Mouse (Mus musculus) olfactory bulb, adult 2 months (tissue): ENCODE results near the gene Fcgr3. TPM values are rescaled to one million over a fixed set of nuclear protein-coding genes. Genes with fewer than 3 reads are reported as not detected.
"Not testable (repeated sequence)": the region's sequence is repeated elsewhere in the genome, so short reads cannot be mapped to it uniquely, and the experiment has no call there.

Experiments
- H3K27ac ChIP-seq: fragments of 200-500 bp; 2 replicates; pipeline ENCODE4 v1.5.1; 2012; ENCODE audit warnings: low read depth, low read length; ENCODE audit not compliant: insufficient read depth
- H3K4me1 ChIP-seq: fragments of 200-500 bp; 2 replicates; pipeline ENCODE4 v1.6.1; 2012; ENCODE audit warnings: low read length; ENCODE audit not compliant: control insufficient read depth, insufficient read depth
- H3K4me3 ChIP-seq: fragments of 200-500 bp; 2 replicates; pipeline ENCODE4 v1.5.1; 2012; ENCODE audit warnings: mild to moderate bottlenecking, low read depth, low read length, moderate library complexity; ENCODE audit not compliant: insufficient read depth
- CTCF ChIP-seq: fragments of 200-500 bp; IDR thresholded peaks from 2 replicates; pipeline ENCODE4 v1.5.1; 2012; ENCODE audit warnings: low read depth, mild to moderate bottlenecking, low read length, moderate library complexity; ENCODE audit not compliant: insufficient read depth
- POLR2A ChIP-seq: fragments of 200-500 bp; IDR thresholded peaks from 2 replicates; pipeline ENCODE4 v1.6.1; 2012; ENCODE audit warnings: mild to moderate bottlenecking, low read depth, low read length, moderate library complexity; ENCODE audit not compliant: insufficient read depth
- WGBS: fragments of 180-500 bp; shearing (Covaris S2); methylation state at CpG from one replicate; pipeline ENCODE4 v1.1.7; 2018; 5-methylcytosine and 5-hydroxymethylcytosine counted together
- polyA plus RNA-seq: library from polyadenylated mRNA; stranded (reverse); fragments of >200 nt; gene quantifications from 2 replicates; pipeline ENCODE4 v1.2.4, GENCODE M21; 2012; ENCODE audit warnings: low replicate concordance; ENCODE audit not compliant: missing spikeins, insufficient read depth, insufficient read length

The Fcgr3 gene
- polyA plus RNA-seq, 1 experiment, result not detected

DNA sequence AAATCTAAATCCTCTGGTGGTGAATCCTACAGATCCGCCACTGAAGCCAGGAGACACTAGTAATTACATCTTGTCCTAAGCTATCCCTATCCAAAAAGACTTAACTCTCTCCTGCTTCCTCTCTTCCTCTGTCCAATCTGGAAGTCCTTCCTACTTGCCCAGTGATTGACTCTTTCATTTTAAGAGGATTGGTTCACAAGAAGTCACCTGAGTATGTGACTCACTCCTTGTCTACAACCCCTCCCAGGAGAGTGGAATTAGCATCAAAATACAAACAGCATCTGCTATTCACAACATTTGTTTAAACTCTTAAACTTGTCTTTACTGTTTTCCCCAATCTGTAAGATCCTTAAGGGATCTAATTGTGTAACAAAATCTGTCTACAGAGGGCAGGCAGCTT is 25.2 kb upstream of the Fcgr3 start:
- TF ChIP-seq POLR2A (no peak), CTCF (no peak)
- WGBS, result 82% methylated on average over 1 of the region's 1 CpGs
- no peak overlapping the region for H3K4me3 ChIP-seq

DNA sequence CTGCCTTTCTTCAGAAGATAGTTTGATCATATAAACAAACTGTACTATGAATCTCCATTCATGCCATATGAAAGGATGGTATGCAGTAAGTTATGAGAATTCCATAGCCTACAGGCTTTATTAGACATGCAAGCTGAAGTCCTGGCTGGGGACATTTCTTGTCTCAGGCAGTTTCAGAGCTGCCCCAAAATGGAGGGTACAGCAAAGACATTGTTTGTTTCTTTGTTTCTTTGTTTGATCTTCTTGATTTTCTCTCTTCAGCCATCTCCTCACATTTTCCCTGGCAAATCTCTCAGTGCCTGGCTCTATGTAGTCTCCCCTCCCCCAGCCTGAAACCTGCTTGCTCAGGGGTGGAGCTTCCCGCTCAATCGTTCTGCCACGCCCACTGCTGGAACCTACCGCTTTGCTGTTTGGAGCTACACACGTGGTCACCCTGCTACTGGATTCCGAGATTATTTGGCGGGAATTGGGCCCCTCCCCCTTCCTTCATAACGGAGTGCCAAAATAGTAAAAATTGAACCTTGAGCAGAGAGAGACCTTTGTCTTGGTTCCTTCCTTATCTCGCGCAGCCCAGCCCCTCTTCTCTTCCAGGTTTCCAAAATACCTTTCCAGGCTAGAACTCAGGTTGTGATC is 23.6 kb upstream of the Fcgr3 start:
- not testable (repeated sequence) for H3K4me1 ChIP-seq, H3K4me3 ChIP-seq, H3K27ac ChIP-seq
- WGBS, result 10% methylated on average over 10 of the region's 10 CpGs

More for the DNA sequence above, 25.2 kb upstream of the Fcgr3 start:
- H3K4me1 ChIP-seq, result peaks cover 6% of the 10 kb centered on the region
- no peak overlapping the region for H3K27ac ChIP-seq

DNA sequence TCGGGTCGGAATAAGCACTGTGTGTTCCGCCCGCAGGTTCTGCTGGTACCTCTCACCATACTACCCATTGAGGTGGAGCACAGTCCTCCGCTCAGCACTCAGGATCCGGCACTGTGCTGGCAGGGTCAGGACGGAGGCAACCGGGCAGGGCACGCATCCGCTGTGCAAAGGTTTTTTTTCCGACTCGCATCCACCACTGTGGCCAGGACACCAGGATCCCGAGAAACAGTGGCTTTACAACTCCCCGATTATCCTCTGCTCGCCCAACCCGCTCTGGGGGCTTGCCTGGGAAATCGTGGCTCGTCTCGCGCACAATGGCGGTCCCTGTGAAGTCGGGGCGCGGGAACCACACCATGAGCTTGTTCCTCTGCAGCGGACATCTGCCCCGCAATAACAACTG is 21.0 kb upstream of the Fcgr3 start:
- peaks cover 6% of the 10 kb centered on the region for H3K4me1 ChIP-seq
- no peak overlapping the region for H3K27ac ChIP-seq
- H3K4me3 ChIP-seq, result peak overlapping the region; percentile 36
- WGBS, result under 1% methylated on average over 26 of the region's 26 CpGs
- TF ChIP-seq POLR2A, result no peak

DNA sequence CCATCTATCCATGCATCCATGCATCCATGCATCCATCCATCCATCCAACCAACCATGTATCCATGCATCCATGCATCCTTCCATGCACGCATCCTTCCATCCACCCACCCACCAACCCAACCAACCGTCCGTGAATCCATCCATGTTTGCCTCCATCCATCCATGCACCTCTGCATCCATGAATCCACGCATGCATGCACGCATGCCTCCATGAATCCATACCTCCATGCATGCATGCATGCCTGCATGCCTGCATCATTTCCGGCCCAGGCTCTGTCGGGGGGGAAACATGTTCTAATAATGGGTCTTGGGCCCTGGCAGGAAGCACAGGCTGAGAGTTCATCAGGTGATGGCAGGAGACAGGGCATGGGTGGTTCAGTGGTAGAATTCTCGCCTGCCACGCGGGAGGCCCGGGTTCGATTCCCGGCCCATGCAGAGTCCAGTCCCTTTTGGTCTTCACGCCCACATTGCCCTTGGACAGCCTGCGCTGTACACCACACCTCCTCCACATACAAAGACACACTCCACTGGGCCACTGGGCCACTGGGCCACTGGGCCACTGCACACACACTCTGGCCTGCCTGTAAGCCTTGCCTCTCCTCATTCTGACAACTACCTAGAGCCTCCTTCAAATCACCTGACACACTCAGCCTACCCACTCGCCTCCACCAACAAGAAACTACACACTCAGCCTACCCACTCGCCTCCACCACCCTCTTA is 16.9 kb upstream of the Fcgr3 start:
- not testable (repeated sequence) for H3K27ac ChIP-seq, H3K4me3 ChIP-seq, H3K4me1 ChIP-seq
- 44% methylated on average over 11 of the region's 17 CpGs for WGBS

DNA sequence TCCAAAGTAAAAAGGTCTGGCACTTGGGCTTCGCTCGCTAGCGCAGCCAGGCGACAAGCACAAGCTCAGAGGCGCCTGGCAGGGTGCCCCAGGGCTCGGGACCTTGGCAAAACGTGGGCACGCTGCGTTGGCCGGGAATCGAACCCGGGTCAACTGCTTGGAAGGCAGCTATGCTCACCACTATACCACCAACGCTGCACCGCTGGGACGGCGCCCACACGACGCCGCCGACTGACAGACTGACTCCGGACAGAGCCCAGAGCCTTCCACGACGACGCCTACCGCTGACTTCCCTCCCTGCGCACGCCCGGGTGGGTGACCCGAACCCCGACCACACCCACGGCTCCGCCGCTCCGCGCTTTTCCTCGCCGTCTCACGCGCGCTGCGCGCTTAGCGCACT is 15.1 kb upstream of the Fcgr3 start:
- H3K4me1 ChIP-seq, H3K27ac ChIP-seq, H3K4me3 ChIP-seq: not testable (repeated sequence)
- WGBS, result no CpG with 5 or more reads among the region's 43 CpGs

DNA sequence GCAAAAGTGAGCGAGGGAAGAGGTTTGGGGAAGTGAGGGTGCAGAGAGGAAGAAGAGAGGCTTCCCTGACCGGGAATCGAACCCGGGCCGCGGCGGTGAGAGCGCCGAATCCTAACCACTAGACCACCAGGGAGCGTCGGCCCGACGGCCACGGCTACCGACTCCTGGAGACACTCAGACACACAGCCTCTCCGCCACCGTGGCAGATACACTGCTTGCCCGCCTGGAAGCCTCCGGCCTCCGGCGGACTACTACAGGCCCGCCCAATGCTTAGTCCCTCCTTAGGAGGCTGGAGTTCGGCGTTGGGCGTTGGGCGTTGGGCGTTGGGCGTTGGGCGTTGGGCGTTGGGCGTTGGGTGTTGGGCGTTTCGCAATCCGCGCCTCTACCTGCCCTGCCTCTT is 14.6 kb upstream of the Fcgr3 start:
- not testable (repeated sequence) for H3K4me1 ChIP-seq, H3K27ac ChIP-seq, H3K4me3 ChIP-seq
- WGBS, result 0% methylated on average over 1 of the region's 35 CpGs

DNA sequence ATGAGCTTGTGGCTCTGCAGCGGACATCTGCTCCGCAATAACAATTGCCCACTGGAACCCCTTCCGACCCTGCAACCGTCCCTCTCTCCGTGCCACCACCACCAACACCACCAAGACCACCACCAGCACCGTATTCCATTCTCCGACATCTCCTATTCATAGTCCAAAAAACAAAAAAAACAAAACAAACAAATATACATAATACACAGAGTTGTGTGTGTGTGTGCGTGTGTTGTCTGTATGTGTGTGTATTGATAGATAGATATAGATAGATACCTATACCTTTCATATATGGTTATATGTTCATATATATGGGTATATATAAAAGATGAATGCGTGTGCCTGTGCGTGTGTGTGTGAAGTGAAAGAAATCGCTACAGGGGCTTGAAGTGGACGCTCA is 13.7 kb upstream of the Fcgr3 start:
- 18% methylated on average over 12 of the region's 12 CpGs for WGBS
- not testable (repeated sequence) for H3K4me1 ChIP-seq, H3K4me3 ChIP-seq, H3K27ac ChIP-seq

DNA sequence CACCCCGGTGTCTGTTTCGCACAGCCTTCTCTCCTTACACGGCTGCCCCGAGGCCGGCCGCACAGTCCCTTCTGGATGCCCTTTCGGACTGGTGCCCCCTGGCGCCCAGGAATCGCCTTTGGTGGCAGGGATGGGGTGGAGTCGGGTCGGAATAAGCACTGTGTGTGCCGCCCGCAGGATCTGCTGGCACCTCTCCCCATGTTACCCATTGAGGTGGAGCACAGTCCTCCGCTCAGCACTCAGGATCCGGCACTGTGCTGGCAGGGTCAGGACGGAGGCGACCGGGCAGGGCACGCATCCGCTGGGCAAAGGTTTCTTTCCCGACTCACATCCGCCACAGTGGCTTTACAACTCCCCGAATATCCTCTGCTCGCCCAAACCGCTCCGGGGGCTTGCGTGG is 13.2 kb upstream of the Fcgr3 start:
- 1% methylated on average over 19 of the region's 27 CpGs for WGBS
- H3K4me1 ChIP-seq, H3K27ac ChIP-seq, H3K4me3 ChIP-seq: not testable (repeated sequence)

DNA sequence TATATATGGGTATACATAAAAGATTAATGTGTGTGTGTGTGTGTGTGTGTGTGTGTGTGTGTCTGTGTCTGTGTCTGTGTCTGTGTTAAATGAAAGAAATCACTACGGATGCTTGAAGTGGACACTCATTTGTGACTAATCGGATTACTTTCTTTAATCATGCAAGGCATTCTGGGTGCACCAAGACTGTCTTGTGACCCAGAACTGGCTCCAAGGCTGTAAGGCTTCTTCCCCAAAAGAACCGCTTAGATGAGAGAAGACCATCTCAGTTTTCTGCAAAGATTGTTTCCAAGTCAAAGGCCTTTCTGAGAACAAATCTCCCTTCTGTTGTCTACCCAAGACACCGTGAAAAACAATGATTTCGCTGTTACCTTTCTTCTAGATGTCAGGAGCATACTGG is 12.5 kb upstream of the Fcgr3 start:
- WGBS, result 36% methylated on average over 5 of the region's 5 CpGs

DNA sequence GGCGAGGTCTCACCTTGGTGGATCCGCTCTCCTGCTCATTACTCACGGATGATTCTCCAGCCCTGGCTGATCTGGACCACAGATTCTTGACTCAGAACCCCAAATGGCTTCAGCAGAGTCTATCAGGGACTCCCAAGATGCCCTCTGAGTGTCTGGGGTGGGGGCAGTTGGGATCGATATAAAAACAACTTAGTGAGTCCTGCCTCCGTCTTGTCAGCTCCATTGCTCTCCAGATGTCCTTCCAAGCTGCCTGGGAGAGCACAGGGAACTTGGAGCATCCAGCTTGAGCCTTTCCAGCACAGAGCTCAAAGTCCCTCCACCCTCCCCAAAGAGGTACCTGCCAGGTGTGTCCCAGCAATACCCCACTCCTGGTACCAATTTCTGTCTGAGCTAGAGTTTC is 11.4 kb upstream of the Fcgr3 start:
- not testable (repeated sequence) for H3K4me1 ChIP-seq, H3K4me3 ChIP-seq, H3K27ac ChIP-seq
- WGBS, result 73% methylated on average over 5 of the region's 5 CpGs

More for the DNA sequence above, 12.5 kb upstream of the Fcgr3 start:
- not testable (repeated sequence) for H3K27ac ChIP-seq, H3K4me1 ChIP-seq, H3K4me3 ChIP-seq

DNA sequence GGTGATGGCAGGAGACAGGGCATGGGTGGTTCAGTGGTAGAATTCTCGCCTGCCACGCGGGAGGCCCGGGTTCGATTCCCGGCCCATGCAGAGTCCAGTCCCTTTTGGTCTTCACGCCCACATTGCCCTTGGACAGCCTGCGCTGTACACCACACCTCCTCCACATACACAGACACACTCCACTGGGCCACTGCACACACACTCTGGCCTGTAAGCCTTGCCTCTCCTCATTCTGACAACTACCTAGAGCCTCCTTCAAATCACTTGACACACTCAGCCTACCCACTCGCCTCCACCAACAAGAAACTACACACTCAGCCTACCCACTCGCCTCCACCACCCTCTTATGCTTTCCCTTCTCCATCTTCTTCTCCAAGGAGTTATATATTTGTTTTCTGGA is 9.5 kb upstream of the Fcgr3 start:
- H3K4me1 ChIP-seq, H3K27ac ChIP-seq, H3K4me3 ChIP-seq: not testable (repeated sequence)
- WGBS, result 33% methylated on average over 8 of the region's 10 CpGs

DNA sequence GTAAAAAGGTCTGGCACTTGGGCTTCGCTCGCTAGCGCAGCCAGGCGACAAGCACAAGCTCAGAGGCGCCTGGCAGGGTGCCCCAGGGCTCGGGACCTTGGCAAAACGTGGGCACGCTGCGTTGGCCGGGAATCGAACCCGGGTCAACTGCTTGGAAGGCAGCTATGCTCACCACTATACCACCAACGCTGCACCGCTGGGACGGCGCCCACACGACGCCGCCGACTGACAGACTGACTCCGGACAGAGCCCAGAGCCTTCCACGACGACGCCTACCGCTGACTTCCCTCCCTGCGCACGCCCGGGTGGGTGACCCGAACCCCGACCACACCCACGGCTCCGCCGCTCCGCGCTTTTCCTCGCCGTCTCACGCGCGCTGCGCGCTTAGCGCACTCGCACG is 7.5 kb upstream of the Fcgr3 start:
- no CpG with 5 or more reads among the region's 45 CpGs for WGBS
- not testable (repeated sequence) for H3K27ac ChIP-seq, H3K4me3 ChIP-seq, H3K4me1 ChIP-seq

DNA sequence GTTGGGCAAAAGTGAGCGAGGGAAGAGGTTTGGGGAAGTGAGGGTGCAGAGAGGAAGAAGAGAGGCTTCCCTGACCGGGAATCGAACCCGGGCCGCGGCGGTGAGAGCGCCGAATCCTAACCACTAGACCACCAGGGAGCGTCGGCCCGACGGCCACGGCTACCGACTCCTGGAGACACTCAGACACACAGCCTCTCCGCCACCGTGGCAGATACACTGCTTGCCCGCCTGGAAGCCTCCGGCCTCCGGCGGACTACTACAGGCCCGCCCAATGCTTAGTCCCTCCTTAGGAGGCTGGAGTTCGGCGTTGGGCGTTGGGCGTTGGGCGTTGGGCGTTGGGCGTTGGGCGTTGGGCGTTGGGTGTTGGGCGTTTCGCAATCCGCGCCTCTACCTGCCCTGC is 7.0 kb upstream of the Fcgr3 start:
- H3K4me1 ChIP-seq, H3K4me3 ChIP-seq, H3K27ac ChIP-seq: not testable (repeated sequence)
- no CpG with 5 or more reads among the region's 35 CpGs for WGBS

DNA sequence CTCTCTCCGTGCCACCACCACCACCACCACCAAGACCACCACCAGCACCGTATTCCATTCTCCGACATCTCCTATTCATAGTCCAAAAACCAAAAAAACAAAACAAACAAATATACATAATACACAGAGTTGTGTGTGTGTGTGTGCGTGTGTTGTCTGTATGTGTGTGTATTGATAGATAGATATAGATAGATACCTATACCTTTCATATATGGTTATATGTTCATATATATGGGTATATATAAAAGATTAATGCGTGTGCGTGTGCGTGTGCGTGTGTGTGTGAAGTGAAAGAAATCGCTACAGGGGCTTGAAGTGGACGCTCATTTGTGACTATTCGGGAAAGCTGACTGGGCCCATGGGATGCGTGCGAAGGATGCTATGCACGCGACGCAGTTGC is 6.1 kb upstream of the Fcgr3 start:
- H3K4me1 ChIP-seq, H3K4me3 ChIP-seq: not testable (repeated sequence)
- 21% methylated on average over 16 of the region's 16 CpGs for WGBS

DNA sequence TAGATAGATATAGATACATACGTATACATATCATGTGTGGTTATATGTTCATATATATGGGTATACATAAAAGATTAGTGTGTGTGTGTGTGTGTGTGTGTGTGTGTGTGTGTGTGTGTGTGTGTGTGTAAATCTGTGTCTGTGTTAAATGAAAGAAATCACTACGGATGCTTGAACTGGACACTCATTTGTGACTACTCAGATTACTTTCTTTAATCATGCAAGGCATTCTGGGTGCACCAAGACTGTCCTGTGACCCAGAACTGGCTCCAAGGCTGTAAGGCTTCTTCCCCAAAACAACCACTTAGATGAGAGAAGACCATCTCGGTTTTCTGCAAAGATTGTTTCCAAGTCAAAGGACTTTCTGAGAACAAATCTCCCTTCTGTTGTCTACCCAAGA is 4.8 kb upstream of the Fcgr3 start:
- not testable (repeated sequence) for H3K4me3 ChIP-seq, H3K4me1 ChIP-seq, H3K27ac ChIP-seq
- WGBS, result 57% methylated on average over 3 of the region's 3 CpGs

More for the DNA sequence above, 6.1 kb upstream of the Fcgr3 start:
- not testable (repeated sequence) for H3K27ac ChIP-seq
